Comparison of ENCODE assay signal across 9 mouse cellular contexts in the genomic region with DNA sequence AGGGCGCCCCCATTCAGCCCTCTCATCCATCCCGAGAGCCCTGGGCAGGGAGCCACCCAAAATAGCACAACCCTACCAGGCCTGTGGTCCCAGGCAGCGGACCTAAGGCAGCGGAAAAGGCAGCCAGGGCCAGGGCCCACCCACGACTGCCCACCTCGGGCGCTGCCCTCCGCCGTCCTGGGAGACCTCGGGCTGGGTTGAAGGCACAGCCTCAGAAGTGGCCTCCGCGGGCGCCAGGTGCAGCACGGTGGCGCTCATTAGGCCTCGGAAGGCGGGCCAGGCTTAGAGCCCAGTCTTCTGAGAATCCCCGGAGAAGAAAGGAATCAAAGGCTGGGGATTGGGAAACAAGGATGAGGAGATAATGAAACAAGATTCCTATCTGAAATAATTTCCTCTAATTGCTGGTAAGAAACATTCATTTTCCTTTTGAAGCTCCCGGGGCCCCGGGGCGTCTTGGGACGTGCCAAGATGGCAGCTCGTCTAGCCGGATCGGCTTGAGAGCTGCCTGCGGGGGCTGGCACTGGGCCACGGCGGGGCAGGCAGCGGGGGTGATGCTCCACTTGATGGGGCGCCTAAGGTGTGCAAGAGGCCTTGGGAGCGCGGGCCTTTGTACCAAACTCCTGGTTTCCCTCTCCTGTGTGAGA. TPM values are rescaled to one million over a fixed set of nuclear protein-coding genes. Genes with fewer than 3 reads are reported as not detected.
A peak's percentile ranks its signal among the peaks of the same experiment; 100 is the strongest.
DNase-seq lines count a peak whose midpoint lies in the region; ATAC-seq and TF ChIP-seq lines count a peak whose summit lies in the region.
"Had no signal": no experiment of that assay in that cellular context is flagged by ENCODE, and none has a peak within 500 bp of the region (broad histone marks: within the 10 kb centered on the region; RNA-seq: fewer than 3 reads in every experiment).

No protein-coding gene starts in this region.

- no peaks in the 10 kb centered on the region for H3K36me3 ChIP-seq in heart, embryonic 12.5 days
- H3K36me3 ChIP-seq in intestine, postnatal 0 days (ENCODE audit: control insufficient read depth, insufficient read depth) = no peaks in the 10 kb centered on the region

- H3K4me1 ChIP-seq in heart, embryonic 12.5 days (replicated peaks) = peaks cover 22% of the 10 kb centered on the region
- no peaks in the 10 kb centered on the region for H3K4me1 ChIP-seq in intestine, postnatal 0 days (replicated peaks; ENCODE audit: control insufficient read depth, insufficient read depth, low read length)

- ATAC-seq in heart, embryonic 12.5 days (ENCODE audit: insufficient number of reproducible peaks, low FRiP score) = no peak
- ATAC-seq in intestine, postnatal 0 days = no peak

- TF ChIP-seq CTCF in intestine, postnatal 0 days (IDR thresholded peaks at IDR 0.05; ENCODE audit: low read depth) = no peak

- no peaks in the 10 kb centered on the region for H3K9me3 ChIP-seq in heart, embryonic 12.5 days (replicated peaks)
- H3K9me3 ChIP-seq in intestine, postnatal 0 days (ENCODE audit: control insufficient read depth) = no peaks in the 10 kb centered on the region

- peaks cover 31% of the 10 kb centered on the region for H3K27me3 ChIP-seq in heart, embryonic 12.5 days (replicated peaks)
- no peaks in the 10 kb centered on the region for H3K27me3 ChIP-seq in intestine, postnatal 0 days (replicated peaks; ENCODE audit: control insufficient read depth, insufficient read depth, low read length)

- H3K27ac ChIP-seq in heart, embryonic 12.5 days (ENCODE audit: poor library complexity, severe bottlenecking) = no peak overlapping the region
- no peak overlapping the region for H3K27ac ChIP-seq in intestine, postnatal 0 days (ENCODE audit: low read depth, low read length)

- peak overlapping the region; percentile 59 for H3K4me2 ChIP-seq in heart, embryonic 12.5 days
- H3K4me2 ChIP-seq in intestine, postnatal 0 days (replicated peaks; ENCODE audit: low read depth) = peak overlapping the region; percentile 54

- H3K4me3 ChIP-seq in heart, embryonic 12.5 days = peak overlapping the region; percentile 35
- H3K4me3 ChIP-seq in intestine, postnatal 0 days (ENCODE audit: low read depth, low read length) = peak overlapping the region; percentile 12
- H3K4me3 ChIP-seq: erythroblast, embryonic 14.5 days had no signal

- DNase-seq in heart, adult 9 months (ENCODE audit: low spot score in 2 of 2) = no peak
- peak; percentile 55 for DNase-seq in urinary bladder, postnatal 14 days (ENCODE audit: low spot score)
- DNase-seq in urinary bladder, adult 2 months (ENCODE audit: low spot score) = no peak
- peak; percentile 53 for DNase-seq in testis, postnatal 14 days (ENCODE audit: low spot score)
- DNase-seq in urinary bladder, postnatal 4 days (ENCODE audit: low spot score in 2 of 2) = no peak
- no peak for DNase-seq in spleen, postnatal 14 days (ENCODE audit: low spot score in 2 of 2)

- no peak overlapping the region; the same call in 1 of the 2 replicates for H3K9ac ChIP-seq in heart, embryonic 12.5 days
- H3K9ac ChIP-seq in intestine, postnatal 0 days (ENCODE audit: low read depth, low read length) = no peak overlapping the region

- WGBS in heart, embryonic 12.5 days = 21% methylated on average over 32 of the region's 32 CpGs
- WGBS in intestine, postnatal 0 days = 29% methylated on average over 32 of the region's 32 CpGs

RNA-seq across cellular contexts. Expression of gene Myl10, which starts 21.4 kb away (rescaled TPM):
- not detected in 2 replicates for polyA plus RNA-seq in heart, embryonic 12.5 days (2016; fragmentation: Nextera tagmentation; extraction: Ambion mirVana)
- not detected in 2 replicates for polyA plus RNA-seq in urinary bladder, adult 2 months (2012; rRNA removed)
- not detected in 2 replicates for polyA plus RNA-seq in intestine, postnatal 0 days (2015; fragmentation: Nextera tagmentation; extraction: Ambion mirVana)
- polyA plus RNA-seq: erythroblast, embryonic 14.5 days had no signal

Comparison
In these comparisons a context has a peak if more than half of its experiments do, and no peak if none do; other contexts are left out.
1. DNase-seq: peak in urinary bladder, postnatal 14 days (single experiment) and testis, postnatal 14 days (single experiment); none in heart, adult 9 months (0 of 2), urinary bladder, adult 2 months (single experiment), urinary bladder, postnatal 4 days (0 of 2) and spleen, postnatal 14 days (0 of 2).